Mouse (Mus musculus) erythroblast, embryonic 14.5 days (primary cell): ENCODE measurements around the gene Adipoq.

Experiments used
- GATA1 ChIP-seq: IDR thresholded peaks from 2 replicates; pipeline ENCODE4 v1.6.1; 2012; ENCODE audit warnings: low read length, inconsistent platforms, mixed read lengths
- TAL1 ChIP-seq: IDR thresholded peaks from 3 replicates; pipeline ENCODE4 v1.6.1; 2012; ENCODE audit warnings: low read length, inconsistent platforms, mixed read lengths

DNA sequence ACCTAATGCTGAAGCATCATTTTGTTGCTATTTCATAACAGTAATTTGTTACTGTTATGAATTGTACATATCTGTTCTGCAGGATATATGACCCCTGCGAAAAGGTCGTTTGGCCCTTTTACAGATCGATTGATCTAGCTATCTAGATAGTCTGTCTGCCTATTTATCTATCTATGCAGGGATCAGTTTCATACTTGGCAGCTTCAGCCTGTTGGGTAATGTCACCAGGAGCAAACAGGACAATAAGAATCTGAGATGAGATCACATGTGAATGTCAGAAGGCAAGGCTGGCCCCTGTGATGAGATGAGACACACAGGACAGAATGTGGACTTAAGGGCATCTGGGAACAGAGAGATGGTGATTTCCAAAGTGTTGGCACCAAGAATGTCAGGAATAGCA lies 16.0 kb upstream of the Adipoq start:
- TF ChIP-seq TAL1 (no peak), GATA1 (no peak)
